Mouse (Mus musculus) mouse embryonic stem cell (cell line): Measurements from ENCODE around the gene Maml1.

ENCODE experiments used
- in situ Hi-C, 2 experiments: fragments of 300-500 bp; cut with MboI; formaldehyde crosslinking; loops; 1 replicate in 1 of 2; 3 replicates in 1 of 2; pipeline ENCODE4 v1.14.3; 2019 to 2020; ENCODE audit warnings: low sequenced_read_pairs in 2 of 2, low pct_unique_long_range_greater_than_20kb in 1 of 2, mixed read lengths in 1 of 2; ENCODE audit not compliant: unreplicated experiment in 1 of 2

The Maml1 gene

GRCm38 (mm10) chr11:50252166-50252565 lies 39.9 kb downstream of the Maml1 start:
- in situ Hi-C loops = no loop called here

GRCm38 (mm10) chr11:50248473-50249171 lies 43.5 kb downstream of the Maml1 start:
- in situ Hi-C loops = no loop called here

GRCm38 (mm10) chr11:50245269-50245668 lies 46.8 kb downstream of the Maml1 start:
- in situ Hi-C loops = no loop called here

- in situ Hi-C loops = no loop called here
Measured at GRCm38 (mm10) chr11:50243926-50244325, 48.2 kb downstream of the Maml1 start.

- in situ Hi-C loops = no loop called here
Measured at GRCm38 (mm10) chr11:50240235-50240911, 51.7 kb downstream of the Maml1 start.

GRCm38 (mm10) chr11:50238821-50239791 lies 53.0 kb downstream of the Maml1 start:
- in situ Hi-C loops = no loop called here

GRCm38 (mm10) chr11:50238324-50238723 lies 53.8 kb downstream of the Maml1 start, which contains the start of gene Ltc4s:
Gene Ltc4s (minus strand): TSS chr11:50238616.
- in situ Hi-C loops = no loop called here

- in situ Hi-C loops = no loop called here
Measured at GRCm38 (mm10) chr11:50236937-50237835, 54.9 kb downstream of the Maml1 start.

DNA sequence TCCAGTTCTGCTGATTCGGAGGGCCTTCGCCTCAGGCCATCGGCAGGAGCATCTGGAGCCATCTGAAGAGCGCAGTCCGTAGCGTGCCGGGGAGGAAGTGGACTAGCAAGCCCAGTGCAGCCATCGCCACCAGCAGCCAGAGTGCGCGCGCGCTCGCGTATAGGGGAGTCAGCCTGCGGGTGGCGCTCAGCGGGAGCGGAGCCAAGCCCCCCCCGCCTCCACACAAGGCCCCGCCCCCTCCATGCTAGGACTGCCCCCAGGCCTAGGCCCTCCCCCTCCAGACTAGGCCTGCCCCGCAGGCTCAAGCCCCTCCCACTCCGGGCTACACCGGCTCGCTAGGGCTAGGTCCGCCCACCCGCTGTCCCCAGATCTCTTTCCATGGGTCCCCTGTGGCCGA lies 55.6 kb downstream of the Maml1 start:
- in situ Hi-C loops = no loop called here

GRCm38 (mm10) chr11:50234606-50235005 lies 57.5 kb downstream of the Maml1 start:
- in situ Hi-C loops = no loop called here

- in situ Hi-C loops = no loop called here
Measured at GRCm38 (mm10) chr11:50233993-50234392, 58.1 kb downstream of the Maml1 start.

DNA sequence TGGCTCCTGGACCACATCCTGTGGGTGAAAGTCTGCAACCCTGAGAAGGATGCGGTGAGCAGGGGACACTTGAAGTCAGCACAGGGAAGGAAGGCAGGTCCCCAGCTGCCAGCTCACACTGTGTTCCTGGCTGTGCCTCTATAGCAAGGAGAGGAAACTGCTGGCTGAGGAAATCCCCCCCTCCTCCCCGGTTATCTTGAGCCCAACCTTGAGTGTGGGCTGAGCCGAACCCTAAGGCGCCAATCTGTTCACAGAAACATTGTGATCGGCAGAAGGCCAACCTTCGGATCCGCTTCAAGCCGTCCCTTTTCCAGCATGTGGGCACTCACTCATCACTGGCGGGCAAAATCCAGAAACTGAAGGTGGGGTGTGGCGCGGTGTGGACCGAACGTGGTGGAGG lies 59.1 kb downstream of the Maml1 start:
- in situ Hi-C loops = no loop called here

- in situ Hi-C loops = no loop called here
Measured at GRCm38 (mm10) chr11:50231411-50231810, 60.7 kb downstream of the Maml1 start.

DNA sequence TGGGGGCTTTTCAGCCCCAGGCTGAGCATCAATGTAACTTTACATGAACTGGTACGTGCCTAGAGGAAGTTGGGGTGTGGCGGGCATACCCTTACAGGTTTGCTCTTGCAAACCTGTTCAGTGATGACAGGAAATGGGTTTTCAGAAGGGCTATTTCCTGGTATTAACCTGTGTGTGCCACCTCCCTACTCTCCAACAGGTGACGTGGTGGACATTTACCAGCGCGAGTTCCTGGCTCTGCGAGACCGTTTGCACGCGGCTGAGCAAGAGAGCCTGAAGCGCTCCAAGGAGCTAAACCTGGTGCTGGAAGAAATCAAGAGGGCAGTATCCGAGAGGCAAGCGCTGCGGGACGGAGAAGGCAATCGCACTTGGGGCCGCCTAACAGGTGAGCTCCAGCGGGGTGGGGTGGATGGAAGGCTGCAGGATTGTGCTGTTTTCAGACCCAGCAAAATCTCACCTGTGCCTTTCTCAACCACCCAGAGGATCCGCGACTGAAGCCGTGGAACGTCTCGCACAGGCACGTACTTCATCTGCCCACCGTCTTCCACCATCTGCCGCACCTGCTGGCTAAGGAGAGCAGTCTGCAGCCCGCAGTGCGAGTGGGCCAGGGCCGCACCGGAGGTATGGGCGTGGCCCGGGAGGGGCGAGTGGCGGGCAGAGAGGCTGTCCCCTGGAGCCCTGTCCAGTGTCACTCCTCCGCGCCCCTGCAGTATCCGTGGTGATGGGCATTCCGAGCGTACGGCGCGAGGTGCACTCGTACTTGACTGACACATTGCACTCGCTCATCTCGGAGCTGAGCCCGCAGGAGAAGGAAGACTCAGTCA lies 61.4 kb downstream of the Maml1 start:
- in situ Hi-C loops = no loop called here

GRCm38 (mm10) chr11:50229252-50229910 lies 62.7 kb downstream of the Maml1 start:
- in situ Hi-C loops = loop anchor here in 1 of 2 experiments (10.0 kb wide), 1 partner anchor 245 kb away; no protein-coding TSS in a partner anchor

DNA sequence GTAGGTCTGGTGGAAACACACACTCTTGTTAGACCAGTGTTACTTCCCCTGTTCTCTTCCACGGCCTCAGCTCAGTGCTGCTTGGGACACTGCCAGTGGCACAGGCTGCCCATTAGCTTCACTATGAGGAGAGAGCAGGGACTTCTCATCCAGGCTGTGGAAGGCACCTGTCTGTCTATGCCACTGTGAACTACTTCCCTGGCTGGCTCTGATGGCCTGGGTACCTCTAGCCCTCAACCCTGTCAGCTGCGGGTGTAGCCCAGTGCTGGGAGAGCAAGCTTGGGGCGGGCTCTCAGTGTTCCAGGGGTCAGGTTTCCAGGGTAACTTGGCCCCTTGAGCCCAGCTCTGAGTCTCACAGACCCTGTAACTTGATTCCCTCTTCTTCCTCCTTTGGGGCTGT lies 63.3 kb downstream of the Maml1 start:
- in situ Hi-C loops = loop anchor here in 1 of 2 experiments (10.0 kb wide), 1 partner anchor 244 kb away; no protein-coding TSS in a partner anchor

- in situ Hi-C loops = loop anchor here in 1 of 2 experiments (10.0 kb wide), 1 partner anchor 243 kb away; no protein-coding TSS in a partner anchor
Measured at GRCm38 (mm10) chr11:50227736-50228135, 64.4 kb downstream of the Maml1 start.
